Mouse (Mus musculus) small intestine, adult 2 months (tissue): ENCODE results near the gene Trem2. TPM values are rescaled to one million over a fixed set of nuclear protein-coding genes. Genes with fewer than 3 reads are reported as not detected.

Experiments used
- H3K27ac ChIP-seq: fragments of 200-500 bp; 2 replicates; pipeline ENCODE4 v1.5.1; 2012; ENCODE audit warnings: low read depth, low read length, control low read depth, inconsistent platforms; ENCODE audit not compliant: insufficient read depth
- H3K27me3 ChIP-seq: fragments of 200-500 bp; 2 replicates; pipeline ENCODE4 v1.6.1; 2012; ENCODE audit warnings: mild to moderate bottlenecking, moderate library complexity, low read length, inconsistent platforms; ENCODE audit not compliant: control insufficient read depth, insufficient read depth
- H3K36me3 ChIP-seq: fragments of 200-500 bp; 2 replicates; pipeline ENCODE4 v1.6.1; 2012; ENCODE audit warnings: mild to moderate bottlenecking, low read length, control low read depth, inconsistent platforms; ENCODE audit not compliant: control insufficient read depth, insufficient read depth
- H3K4me1 ChIP-seq: fragments of 200-500 bp; 2 replicates; pipeline ENCODE4 v1.6.1; 2012; ENCODE audit warnings: low read length, inconsistent platforms, mixed read lengths; ENCODE audit not compliant: control insufficient read depth, insufficient read depth, insufficient read length
- H3K4me3 ChIP-seq: fragments of 200-500 bp; 2 replicates; pipeline ENCODE4 v1.5.1; 2012; ENCODE audit warnings: low read depth, mild to moderate bottlenecking, control low read depth, inconsistent platforms, low read length, moderate library complexity
- CTCF ChIP-seq: fragments of 200-500 bp; IDR thresholded peaks from 2 replicates; pipeline ENCODE4 v1.5.1; 2012; ENCODE audit warnings: low read depth, mild to moderate bottlenecking, control low read depth, inconsistent platforms, low read length, moderate library complexity, mixed read lengths; ENCODE audit not compliant: insufficient replicate concordance, insufficient read length; ENCODE audit errors: extremely low read depth
- POLR2A ChIP-seq: fragments of 200-500 bp; IDR thresholded peaks from 2 replicates; pipeline ENCODE4 v1.6.1; 2012; ENCODE audit warnings: low read depth, mild to moderate bottlenecking, control low read depth, inconsistent platforms, low read length, moderate library complexity
- WGBS: fragments of 180-500 bp; shearing (Covaris S2); methylation state at CpG from one replicate; pipeline ENCODE4 v1.1.7; 2018; 5-methylcytosine and 5-hydroxymethylcytosine counted together
- polyA plus RNA-seq: library from polyadenylated mRNA; depleted of rRNA; stranded (reverse); fragments of >200 nt; gene quantifications from 2 replicates; pipeline ENCODE4 v1.2.3, GENCODE M21; 2012

Trem2 gene
- polyA plus RNA-seq, 1 experiment = not detected

- H3K27ac ChIP-seq = no peak overlapping the region
- H3K36me3 ChIP-seq = no peaks in the 10 kb centered on the region
- no peaks in the 10 kb centered on the region for H3K27me3 ChIP-seq
- H3K4me3 ChIP-seq = no peak overlapping the region
- TF ChIP-seq POLR2A (no peak), CTCF (no peak)
- 93% methylated on average over 4 of the region's 4 CpGs for WGBS
- H3K4me1 ChIP-seq = no peaks in the 10 kb centered on the region
Measured at GRCm38 (mm10) chr17:48334186-48334585, 12.0 kb upstream of the Trem2 start.

GRCm38 (mm10) chr17:48336857-48337256, 9.3 kb upstream of the Trem2 start:
- H3K4me1 ChIP-seq = no peaks in the 10 kb centered on the region
- WGBS = 3% methylated on average over 6 of the region's 6 CpGs
- no peak for TF ChIP-seq POLR2A
- TF ChIP-seq CTCF = peak; percentile 91; the same call in 1 of the 2 replicates
- no peak overlapping the region for H3K4me3 ChIP-seq
- H3K27me3 ChIP-seq = no peaks in the 10 kb centered on the region
- H3K36me3 ChIP-seq = no peaks in the 10 kb centered on the region
- H3K27ac ChIP-seq = no peak overlapping the region

- Histone ChIP-seq H3K27me3 (no peaks in the 10 kb centered on the region), H3K4me3 (no peak overlapping the region), H3K27ac (no peak overlapping the region), H3K36me3 (no peaks in the 10 kb centered on the region), H3K4me1 (no peaks in the 10 kb centered on the region)
- WGBS = 82% methylated on average over 1 of the region's 1 CpGs
- TF ChIP-seq CTCF (no peak), POLR2A (no peak)
Measured at GRCm38 (mm10) chr17:48340267-48340666, 5.9 kb upstream of the Trem2 start.

GRCm38 (mm10) chr17:48341947-48342346, 4.3 kb upstream of the Trem2 start:
- no peak overlapping the region for H3K27ac ChIP-seq
- H3K4me1 ChIP-seq = peaks cover 3% of the 10 kb centered on the region; the same call in 1 of the 2 replicates
- 72% methylated on average over 3 of the region's 3 CpGs for WGBS
- H3K36me3 ChIP-seq = no peaks in the 10 kb centered on the region
- no peaks in the 10 kb centered on the region for H3K27me3 ChIP-seq
- H3K4me3 ChIP-seq = no peak overlapping the region
- no peak for TF ChIP-seq CTCF

GRCm38 (mm10) chr17:48343065-48343464, 3.1 kb upstream of the Trem2 start:
- no peak for TF ChIP-seq CTCF
- TF ChIP-seq POLR2A = no peak
- no peak overlapping the region for H3K27ac ChIP-seq
- no peak overlapping the region for H3K4me3 ChIP-seq
- no peaks in the 10 kb centered on the region for H3K27me3 ChIP-seq
- H3K4me1 ChIP-seq = peaks cover 3% of the 10 kb centered on the region; the same call in 1 of the 2 replicates
- no peaks in the 10 kb centered on the region for H3K36me3 ChIP-seq
- WGBS = 86% methylated on average over 2 of the region's 2 CpGs

- H3K27me3 ChIP-seq = no peaks in the 10 kb centered on the region
- H3K36me3 ChIP-seq = no peaks in the 10 kb centered on the region
- H3K4me3 ChIP-seq = no peak overlapping the region
- no peak for TF ChIP-seq POLR2A
- TF ChIP-seq CTCF = no peak
- peaks cover 3% of the 10 kb centered on the region; the same call in 1 of the 2 replicates for H3K4me1 ChIP-seq
- no peak overlapping the region for H3K27ac ChIP-seq
- WGBS = 50% methylated on average over 4 of the region's 4 CpGs
Measured at GRCm38 (mm10) chr17:48345824-48346223, 377 bp upstream of the Trem2 start.

- H3K27me3 ChIP-seq = no peaks in the 10 kb centered on the region
- 68% methylated on average over 4 of the region's 4 CpGs for WGBS
- no peaks in the 10 kb centered on the region for H3K36me3 ChIP-seq
- TF ChIP-seq CTCF (no peak), POLR2A (no peak)
- H3K27ac ChIP-seq = no peak overlapping the region
- peaks cover 3% of the 10 kb centered on the region; the same call in 1 of the 2 replicates for H3K4me1 ChIP-seq
- no peak overlapping the region for H3K4me3 ChIP-seq
Measured at GRCm38 (mm10) chr17:48346834-48347233, 633 bp downstream of the Trem2 start.
